Mouse (Mus musculus) layer of hippocampus, adult 2 months (tissue): Measurements from ENCODE around the gene Taf1b. TPM values are rescaled to one million over a fixed set of nuclear protein-coding genes. Genes with fewer than 3 reads are reported as not detected.
"Not testable (repeated sequence)": the region's sequence is repeated elsewhere in the genome, so short reads cannot be mapped to it uniquely, and the experiment has no call there.

Experiments used
- DNase-seq, 2 experiments: peaks; one replicate each; pipeline ENCODE4 v3.0.0; 2022; ENCODE audit warnings: low spot score in 2 of 2
- H3K27ac ChIP-seq: fragments of 200-600 bp; 2 replicates; pipeline ENCODE4 v1.8.1; 2022
- H3K4me3 ChIP-seq: fragments of 200-600 bp; 2 replicates; pipeline ENCODE4 v1.8.1; 2022; ENCODE audit warnings: mild to moderate bottlenecking
- CTCF ChIP-seq: fragments of 200-600 bp; conservative IDR thresholded peaks from 2 replicates; pipeline ENCODE4 v1.8.1; 2022; ENCODE audit warnings: antibody characterized with exemption, mild to moderate bottlenecking, moderate library complexity
- long read RNA-seq, 2 experiments: library from polyadenylated mRNA; stranded (forward); transcript quantifications; one replicate each; pipeline ENCODE4 v2.0.0; 2021; ENCODE audit warnings: borderline mapping rate in 2 of 2
- total RNA-seq, 2 experiments: library from RNA; stranded (reverse); gene quantifications; 2 replicates each; pipeline ENCODE4 v1.2.3; 2021

The Taf1b gene
- total RNA-seq, result 10 to 100 TPM; 34.4 to 35.3 TPM
- long read RNA-seq, experiment 1, transcript Taf1b-202 (14 exons, 1,840 nt), result minor isoform, 5 of 17 reads
- long read RNA-seq, experiment 1, transcript Taf1b-201 (15 exons, 2,209 nt), result major isoform, 6 of 17 reads
- long read RNA-seq, experiment 1, partial matches to known transcripts, result 2 of 17 reads
- long read RNA-seq, experiment 1, other reads (novel, unspliced or antisense), result 4 of 17 reads
- long read RNA-seq, experiment 2, transcript Taf1b-202 (14 exons, 1,840 nt), result major isoform, 13 of 31 reads
- long read RNA-seq, experiment 2, transcript Taf1b-201 (15 exons, 2,209 nt), result minor isoform, 8 of 31 reads
- long read RNA-seq, experiment 2, partial matches to known transcripts, result 5 of 31 reads
- long read RNA-seq, experiment 2, other reads (novel, unspliced or antisense), result 5 of 31 reads

- TF ChIP-seq CTCF, result 0 out of 2 replicates have a peak, but pooled peaks have one; percentile 13
- peak within 1 kb of the TSS; percentile 91 for H3K27ac ChIP-seq
- peak within 1 kb of the TSS; percentile 81 for H3K4me3 ChIP-seq
- peak; percentile 78 to 87 for DNase-seq
Observed at GRCm38 (mm10) chr12:24498150-24498840, at the start of gene Taf1b. Taf1b (plus strand) TSS chr12:24498359.

GRCm38 (mm10) chr12:24460406-24460805, 37.8 kb upstream of the Taf1b start:
- Histone ChIP-seq H3K4me3 (no peak overlapping the region), H3K27ac (no peak overlapping the region)
- no peak for DNase-seq
- TF ChIP-seq CTCF, result no peak

GRCm38 (mm10) chr12:24462121-24462520, 36.0 kb upstream of the Taf1b start:
- TF ChIP-seq CTCF, result peak; percentile 82
- not testable (repeated sequence) for H3K27ac ChIP-seq, H3K4me3 ChIP-seq
- DNase-seq, result peak in 1 of 2 experiments; percentile 8

GRCm38 (mm10) chr12:24463490-24463889, 34.7 kb upstream of the Taf1b start:
- not testable (repeated sequence) for DNase-seq, H3K4me3 ChIP-seq, H3K27ac ChIP-seq

- DNase-seq, result no peak
- TF ChIP-seq CTCF, result no peak
- Histone ChIP-seq H3K4me3 (no peak overlapping the region), H3K27ac (no peak overlapping the region)
Observed at GRCm38 (mm10) chr12:24468966-24469365, 29.2 kb upstream of the Taf1b start.

- Histone ChIP-seq H3K4me3 (no peak overlapping the region), H3K27ac (no peak overlapping the region)
- DNase-seq, result peak; percentile 19 to 63
- TF ChIP-seq CTCF, result peak; percentile 92
Observed at GRCm38 (mm10) chr12:24470943-24471342, 27.2 kb upstream of the Taf1b start.

GRCm38 (mm10) chr12:24473221-24473620, 24.9 kb upstream of the Taf1b start:
- no peak for TF ChIP-seq CTCF
- DNase-seq, result no peak
- Histone ChIP-seq H3K4me3 (no peak overlapping the region), H3K27ac (no peak overlapping the region)

GRCm38 (mm10) chr12:24484930-24485329, 13.2 kb upstream of the Taf1b start:
- no peak overlapping the region for H3K27ac ChIP-seq
- no peak overlapping the region for H3K4me3 ChIP-seq
- DNase-seq, result no peak
- peak; percentile 26 for TF ChIP-seq CTCF

- H3K27ac ChIP-seq, result no peak overlapping the region
- no peak for DNase-seq
- no peak for TF ChIP-seq CTCF
- no peak overlapping the region for H3K4me3 ChIP-seq
Observed at GRCm38 (mm10) chr12:24486882-24487281, 11.3 kb upstream of the Taf1b start.

GRCm38 (mm10) chr12:24492507-24492906, 5.7 kb upstream of the Taf1b start:
- DNase-seq, H3K4me3 ChIP-seq, H3K27ac ChIP-seq: not testable (repeated sequence)

- Histone ChIP-seq H3K27ac (0 out of 2 replicates have a peak overlapping the region, but pooled peaks have one; percentile 36), H3K4me3 (peak overlapping the region; percentile 35)
- no peak for TF ChIP-seq CTCF
- DNase-seq, result no peak
Observed at GRCm38 (mm10) chr12:24493011-24493410, 5.1 kb upstream of the Taf1b start.

GRCm38 (mm10) chr12:24493412-24493811, 4.7 kb upstream of the Taf1b start:
- H3K4me3 ChIP-seq, result peak overlapping the region; percentile 35
- no peak overlapping the region for H3K27ac ChIP-seq
- no peak for DNase-seq
- no peak for TF ChIP-seq CTCF

- H3K4me3 ChIP-seq, H3K27ac ChIP-seq, DNase-seq: not testable (repeated sequence)
Observed at GRCm38 (mm10) chr12:24494791-24495190, 3.4 kb upstream of the Taf1b start.

GRCm38 (mm10) chr12:24498841-24499485, 804 bp downstream of the Taf1b start:
- Histone ChIP-seq H3K27ac (peak overlapping the region; percentile 91), H3K4me3 (peak overlapping the region; percentile 81)
- DNase-seq, result not testable (repeated sequence)
